12 mouse cellular contexts compared by ENCODE assay signal in the genomic region with DNA sequence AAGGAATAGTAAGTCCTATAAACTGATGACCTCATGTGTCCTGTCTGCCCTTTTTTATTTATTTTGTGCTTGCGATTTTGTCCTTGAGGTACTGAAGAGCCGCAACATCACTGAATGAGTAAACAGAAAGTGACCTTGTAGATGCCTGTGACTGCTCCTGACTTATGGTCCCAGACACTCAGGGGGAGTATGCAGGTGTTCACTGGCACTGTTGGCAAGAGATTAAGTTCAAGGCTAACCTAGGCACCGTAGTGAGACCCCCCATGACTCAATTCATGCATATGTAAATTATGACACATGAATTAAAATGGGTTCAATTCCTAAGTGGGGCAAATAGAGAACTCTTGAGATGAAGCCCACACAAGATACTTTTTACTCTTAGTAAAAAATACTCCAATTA.
"Had no signal": no experiment of that assay in that cellular context is flagged by ENCODE, and none has a peak within 500 bp of the region (broad histone marks: within the 10 kb centered on the region; RNA-seq: fewer than 3 reads in every experiment).

No protein-coding gene starts in this region.

- DNase-seq: left cerebral cortex, postnatal 4 days; liver; liver, embryonic 13.5 days; liver, postnatal 0 days; lung, adult 18-20 months; lung, adult 2 months; lung, embryonic 14.5 days; lung, postnatal 10 days; lung, postnatal 14 days; lung, postnatal 36 days; lung, postnatal 4 days; midbrain, embryonic 14.5 days had no signal
